Mouse (Mus musculus) 3T3-L1 (cell line): ENCODE data around the gene Gm49630.
"Not testable (repeated sequence)": the region's sequence is repeated elsewhere in the genome, so short reads cannot be mapped to it uniquely, and the experiment has no call there.

ENCODE experiments used
- DNase-seq: peaks from one replicate; pipeline ENCODE4 v3.0.0-alpha.2; 2015; ENCODE audit warnings: low read depth, low spot score

The Gm49630 gene

DNA sequence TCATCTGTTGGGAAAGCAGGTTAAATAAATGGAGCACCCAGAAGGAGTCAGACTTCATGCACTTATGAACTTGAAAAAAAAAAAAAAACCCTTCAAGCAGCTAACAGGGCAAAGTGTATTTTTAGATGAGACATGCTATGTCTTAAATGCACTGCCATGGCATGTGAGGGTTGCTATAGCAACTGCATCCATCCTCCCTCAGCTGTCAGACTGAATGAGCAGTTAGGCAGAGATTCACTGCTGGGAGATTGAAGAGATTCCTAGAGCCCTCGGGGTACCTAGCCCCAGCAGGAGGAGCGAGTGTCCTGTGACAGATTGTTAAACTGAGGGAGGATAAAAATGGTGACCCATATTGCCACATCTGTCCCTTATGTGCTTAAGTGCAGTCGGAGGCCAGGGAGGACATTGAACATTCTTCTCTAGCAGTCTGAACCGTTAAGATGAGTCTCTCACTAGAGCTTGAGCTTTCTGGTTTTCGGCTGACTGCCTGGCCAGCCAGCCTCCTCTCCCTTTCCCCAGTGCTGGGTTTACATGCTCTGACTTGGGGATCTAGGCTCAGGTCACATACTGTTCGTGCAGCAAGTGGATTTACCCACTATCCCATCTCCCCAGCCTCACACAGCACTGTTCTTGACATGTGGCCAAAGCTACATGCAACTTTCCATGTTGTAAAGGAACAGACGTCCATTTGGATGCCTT lies 5.0 kb downstream of the Gm49630 start:
- not testable (repeated sequence) for DNase-seq

DNA sequence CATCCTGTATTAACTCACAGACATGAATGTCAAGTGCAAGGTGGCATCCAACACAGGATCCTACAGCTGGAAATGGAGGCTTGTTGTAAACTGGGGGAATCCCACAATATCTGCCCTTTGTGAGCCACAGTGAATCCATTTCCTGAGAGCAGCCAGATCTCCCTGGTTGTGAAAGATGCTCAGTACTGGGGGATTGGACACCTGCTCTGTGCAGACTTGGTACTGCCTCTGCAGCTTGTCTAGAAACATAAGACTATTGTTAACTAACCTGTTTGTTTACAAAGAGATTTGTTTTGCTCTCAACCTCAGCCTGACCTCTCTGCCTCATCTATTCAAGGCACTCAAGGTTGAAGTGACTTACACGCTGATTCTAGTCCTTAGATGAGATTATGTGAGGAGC lies 5.5 kb downstream of the Gm49630 start:
- not testable (repeated sequence) for DNase-seq

DNA sequence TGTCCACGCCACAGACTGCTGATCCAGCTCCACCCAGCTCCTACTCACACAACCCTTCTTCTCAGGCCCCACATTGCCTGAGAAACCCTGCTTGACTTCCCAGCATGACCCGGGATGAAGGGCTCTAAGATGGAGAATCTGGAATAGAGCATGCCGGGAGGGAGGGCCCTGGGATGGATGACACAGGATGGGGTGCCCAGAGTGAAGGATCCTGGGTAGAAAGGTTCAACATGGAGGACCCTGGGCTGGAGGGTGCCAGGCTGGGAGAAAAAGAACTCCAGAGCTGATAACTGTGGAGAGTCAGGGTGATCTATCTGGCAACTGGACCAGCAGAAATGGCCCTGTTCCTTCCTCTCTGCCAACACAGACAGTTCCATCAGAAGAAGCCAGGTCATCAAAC lies 6.2 kb downstream of the Gm49630 start:
- not testable (repeated sequence) for DNase-seq

DNA sequence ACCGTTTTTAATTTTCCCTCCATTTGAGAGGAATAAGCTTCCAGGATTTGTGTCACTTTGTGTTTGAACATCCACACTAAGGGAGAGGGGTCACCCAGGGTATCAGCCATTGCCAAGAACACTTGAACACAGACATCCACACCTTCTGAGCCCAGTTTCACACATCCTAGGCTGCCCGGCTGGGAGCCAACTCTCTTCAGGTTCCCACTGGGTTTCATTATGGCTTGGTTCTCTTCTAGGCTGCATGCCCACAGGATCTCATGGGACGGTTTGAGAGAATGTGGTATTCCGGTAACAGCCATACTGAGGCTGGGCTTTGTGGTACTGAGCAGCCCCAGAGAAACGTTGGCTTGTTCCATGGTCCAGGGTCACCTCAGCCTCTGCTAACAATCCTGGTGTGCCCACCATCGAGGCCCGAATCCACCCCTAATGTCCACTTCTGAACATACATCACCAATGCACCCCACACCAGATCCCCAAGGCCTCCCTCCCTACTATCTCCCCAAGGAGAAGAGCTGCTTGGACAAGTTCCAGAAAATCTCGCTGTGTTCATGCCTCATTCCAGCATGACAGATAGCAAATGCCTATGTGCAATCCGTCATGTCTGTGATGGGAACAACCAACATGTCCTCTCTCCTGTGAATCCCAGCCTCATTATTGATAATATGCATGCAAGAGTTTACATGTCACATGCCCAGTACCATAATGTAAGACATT lies 10.9 kb downstream of the Gm49630 start:
- DNase-seq = not testable (repeated sequence)

DNA sequence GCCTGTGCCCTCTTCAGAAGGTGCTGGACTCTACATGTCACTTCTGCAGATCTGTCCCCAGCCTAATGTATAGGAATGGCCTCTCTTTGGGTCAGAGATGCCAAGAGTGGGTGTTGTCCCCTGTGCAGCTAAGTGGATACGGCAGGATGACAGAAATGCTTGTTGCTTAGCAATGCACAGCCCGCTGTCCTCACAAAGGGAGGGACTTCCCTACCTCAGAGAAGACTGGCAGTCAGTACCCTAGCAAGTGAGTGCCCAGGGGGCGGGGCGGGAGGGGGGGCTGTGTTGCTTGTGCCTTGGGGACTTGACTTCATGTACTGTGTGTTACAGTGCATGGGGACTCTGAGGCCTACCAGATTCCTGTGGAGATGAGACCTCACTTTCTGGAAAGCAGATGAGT lies 12.0 kb downstream of the Gm49630 start:
- DNase-seq = not testable (repeated sequence)

DNA sequence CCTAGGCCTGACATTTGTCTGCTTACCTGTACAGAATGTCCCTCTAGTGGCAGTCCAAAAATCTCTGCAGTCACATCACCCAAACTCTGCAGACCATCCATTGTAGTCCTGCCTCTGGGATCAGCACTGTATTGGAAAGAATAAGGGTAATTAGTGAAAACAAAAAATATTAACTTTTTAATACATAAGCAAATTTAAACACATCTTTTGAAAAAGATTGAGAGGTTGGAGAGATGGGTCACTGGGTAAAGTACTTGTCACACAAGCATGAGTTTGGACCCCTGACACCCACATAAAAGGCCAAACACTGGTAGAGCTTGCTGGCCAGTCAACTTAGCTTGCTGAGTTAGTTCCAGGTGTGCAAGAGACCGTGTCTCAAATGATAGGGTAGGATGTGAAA lies 19.2 kb downstream of the Gm49630 start, which contains the start of gene Ttll2:
Gene Ttll2, minus strand, starts transcription at position 101 of the 400 bp plus-strand sequence.
- not testable (repeated sequence) for DNase-seq

DNA sequence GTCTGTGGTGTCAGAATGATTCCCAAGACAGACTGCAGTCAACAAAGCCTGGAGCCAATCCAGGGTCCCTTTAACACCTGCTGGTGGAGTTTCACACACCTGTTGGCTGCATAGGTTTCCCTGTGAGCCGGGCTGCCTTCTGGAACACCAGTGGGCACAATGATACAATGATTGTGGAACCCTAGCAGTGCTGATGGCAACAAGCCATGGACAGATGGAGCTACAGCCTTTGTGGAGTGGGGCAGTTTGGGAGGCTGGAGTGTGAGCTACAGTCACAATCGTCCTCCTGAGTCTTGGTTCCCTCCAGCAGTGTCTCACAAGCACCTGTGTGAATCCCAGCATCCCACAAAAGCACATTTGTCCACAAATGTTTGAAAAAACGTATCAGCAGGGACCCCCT lies 23.0 kb downstream of the Gm49630 start:
- DNase-seq = not testable (repeated sequence)

DNA sequence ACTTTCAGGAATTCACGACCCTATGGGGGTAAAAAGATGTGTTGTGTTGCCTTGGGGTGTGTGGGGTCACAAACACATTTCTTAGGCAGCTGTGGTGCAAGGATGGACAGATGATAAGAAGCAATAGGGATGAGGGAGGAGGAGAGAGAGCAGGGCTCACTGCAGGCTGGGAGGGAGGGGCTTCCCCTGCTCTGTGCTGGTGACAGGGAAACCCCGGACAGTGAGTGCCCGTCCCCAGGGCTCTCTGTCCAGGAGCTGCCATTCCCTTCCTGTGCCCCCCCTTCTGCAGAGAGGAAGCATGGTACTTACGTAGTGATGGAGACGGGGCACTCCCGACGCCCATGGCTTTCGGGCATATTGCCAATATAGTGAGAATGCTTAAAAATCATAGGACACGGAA lies 34.4 kb downstream of the Gm49630 start:
- not testable (repeated sequence) for DNase-seq

DNA sequence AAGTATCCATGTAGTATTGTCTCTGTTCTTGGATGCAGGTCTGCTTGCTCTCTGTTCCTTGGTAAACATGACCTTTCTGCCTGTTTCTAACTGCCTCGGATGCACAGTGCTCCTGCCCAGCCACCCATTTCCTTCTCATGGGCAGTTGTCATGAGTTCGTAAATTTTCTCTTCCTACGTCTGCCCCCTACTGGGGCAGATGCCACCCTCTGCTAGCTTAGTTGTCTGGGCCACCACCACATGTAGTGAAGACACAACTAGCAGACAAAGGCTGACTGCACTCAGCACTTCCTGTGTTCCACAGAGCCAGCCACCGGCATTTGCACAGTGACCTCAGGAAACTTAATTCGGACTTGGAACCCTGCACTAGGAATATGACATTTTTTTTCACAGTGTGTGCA lies 39.0 kb downstream of the Gm49630 start:
- DNase-seq = not testable (repeated sequence)

DNA sequence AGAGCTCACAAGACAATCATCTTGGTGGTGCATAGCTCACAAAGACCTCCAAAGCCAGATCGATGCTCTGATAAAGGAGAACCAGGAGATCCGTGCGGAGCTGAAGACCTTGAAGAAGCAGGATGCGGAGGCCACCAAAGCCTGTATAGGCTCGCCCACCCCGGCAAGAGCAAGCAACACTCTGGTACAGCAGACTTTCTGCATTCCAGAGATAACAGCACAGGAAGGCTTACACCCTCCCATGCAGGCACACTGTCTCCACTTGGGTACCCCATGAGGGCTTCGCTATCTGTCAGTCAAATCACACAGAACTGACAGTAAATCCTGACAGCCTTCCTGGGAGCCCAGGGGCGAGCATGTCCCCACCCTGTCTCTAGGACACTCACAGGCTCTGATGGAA lies 45.4 kb downstream of the Gm49630 start:
- DNase-seq = not testable (repeated sequence)

DNA sequence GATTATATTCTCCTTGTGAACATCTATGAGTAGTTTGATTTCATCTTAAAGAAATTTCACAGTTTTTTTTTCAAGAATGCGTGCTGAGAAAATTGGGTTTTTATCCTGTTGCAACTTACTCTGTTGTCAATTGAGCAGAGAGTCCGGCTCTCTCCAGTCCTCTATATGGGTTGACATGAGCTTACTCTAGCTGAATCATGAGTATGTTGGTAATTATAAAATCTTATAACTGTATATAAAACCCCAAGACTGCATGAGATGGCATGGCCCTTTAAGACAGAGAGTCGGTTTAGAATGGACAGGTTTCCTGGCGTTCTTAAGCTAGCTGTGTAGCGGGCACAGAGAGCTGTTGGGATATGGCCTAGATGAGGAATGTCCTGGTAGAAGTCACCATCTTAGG lies 47.4 kb downstream of the Gm49630 start, which contains the start of gene Tcp10a:
Gene Tcp10a, plus strand, starts transcription at position 301 of the 400 bp plus-strand sequence.
- not testable (repeated sequence) for DNase-seq

DNA sequence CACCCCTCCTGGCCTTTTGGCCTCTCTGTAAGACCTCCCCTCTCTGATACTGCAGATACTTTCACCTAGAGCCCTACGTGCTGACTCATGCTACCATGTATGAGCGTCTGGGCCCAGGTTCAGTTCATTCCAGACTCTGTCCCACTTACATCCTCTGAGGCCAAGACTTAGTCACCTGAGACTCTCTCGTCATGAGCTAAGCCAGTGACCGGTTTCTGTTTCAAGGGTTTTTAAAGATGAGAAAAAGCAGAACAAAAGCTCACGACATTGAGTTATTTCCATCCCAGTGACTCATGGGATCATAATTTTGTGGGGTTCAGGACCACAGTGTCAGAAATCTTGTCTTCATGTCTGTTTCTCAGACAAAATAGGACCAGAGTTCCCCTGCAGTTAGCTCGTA lies 52.0 kb downstream of the Gm49630 start:
- DNase-seq = peak; percentile 61

DNA sequence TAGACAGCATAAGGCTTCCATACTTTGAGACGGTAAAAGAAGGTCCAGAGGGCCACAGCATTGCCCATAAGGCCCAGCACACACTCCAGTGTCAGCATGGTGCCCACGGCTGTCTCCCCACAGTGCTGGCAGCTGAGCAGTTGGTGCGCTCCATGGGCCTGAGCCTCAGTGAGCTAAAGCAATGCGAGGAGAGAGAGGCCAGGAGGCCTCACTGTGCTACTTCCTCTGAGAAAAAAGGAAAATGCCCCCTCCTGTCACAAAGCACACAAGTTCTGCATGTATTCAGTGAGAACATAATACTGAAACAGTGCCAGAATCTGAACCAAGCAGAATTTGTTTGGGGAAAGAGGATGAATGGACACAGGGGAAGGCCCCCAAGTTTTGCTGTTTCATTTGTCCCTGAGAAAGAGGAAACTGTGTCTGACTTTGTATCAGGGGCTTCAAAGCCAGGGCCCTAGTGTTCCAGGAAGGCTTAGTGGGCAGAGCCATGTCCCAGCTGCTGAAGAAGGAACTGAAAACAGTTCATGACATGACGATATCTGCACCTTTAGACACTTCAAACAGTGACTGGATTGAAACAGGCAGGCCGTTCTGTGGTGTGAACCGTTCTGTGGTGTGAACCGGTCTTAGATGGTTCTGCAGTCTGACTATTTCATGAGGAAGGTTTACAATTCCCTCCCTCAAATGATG lies 55.9 kb downstream of the Gm49630 start:
- not testable (repeated sequence) for DNase-seq

DNA sequence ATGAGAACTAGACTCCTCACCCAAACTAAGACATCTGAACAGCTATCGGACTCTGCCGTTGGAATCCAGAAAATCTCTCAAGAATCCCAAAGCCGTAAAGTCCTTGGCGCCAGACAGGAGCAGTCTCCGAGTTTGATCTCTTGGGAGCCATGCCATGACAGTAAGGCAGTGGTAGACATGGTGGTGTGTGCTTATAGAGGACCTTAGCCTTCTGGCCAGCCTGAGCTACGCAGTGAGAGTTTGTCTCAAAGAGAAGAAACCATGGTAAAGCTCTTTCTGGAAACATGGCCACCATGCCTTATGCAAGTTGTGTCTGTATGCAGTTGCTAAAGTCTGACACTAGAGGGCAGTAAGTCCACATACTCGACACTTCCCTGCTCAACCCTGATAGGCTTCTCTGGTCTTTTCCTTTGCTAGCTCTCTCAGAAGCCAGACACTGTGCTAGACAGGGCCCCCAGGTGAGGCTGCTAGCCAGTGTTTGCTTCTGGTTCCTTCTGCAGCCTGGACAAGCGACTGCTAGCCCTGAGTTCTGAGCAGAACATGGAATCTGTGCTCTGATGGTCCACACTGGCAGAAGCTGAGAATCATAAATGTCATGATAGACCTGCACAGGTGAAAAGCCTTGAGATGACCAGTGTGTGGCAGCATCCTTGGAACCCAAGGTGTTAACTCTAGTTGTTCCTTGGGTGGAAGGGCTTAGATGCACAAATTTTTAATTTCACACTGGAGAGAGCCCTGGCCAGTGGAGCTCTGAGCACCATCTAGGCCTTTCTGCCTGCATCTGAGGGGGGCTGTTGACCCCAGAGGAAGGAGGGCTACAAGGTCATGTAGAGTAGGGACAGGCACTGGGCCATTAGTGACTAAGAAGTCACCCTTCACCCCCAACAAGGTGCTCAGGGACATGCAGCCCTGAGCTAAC lies 65.2 kb downstream of the Gm49630 start:
- not testable (repeated sequence) for DNase-seq
